Mouse (Mus musculus): ENCODE data around the gene Stra6.

Stra6 gene

GRCm38 (mm10) chr9:58063531-58063930, at the start of gene Stra6:
Stra6 (plus strand) TSS chr9:58063788.
- DNase-seq, result no peak

- no peak for DNase-seq
These were observed 49.0 kb upstream of the Stra6 start for GRCm38 (mm10) chr9:58014393-58015160.

DNA sequence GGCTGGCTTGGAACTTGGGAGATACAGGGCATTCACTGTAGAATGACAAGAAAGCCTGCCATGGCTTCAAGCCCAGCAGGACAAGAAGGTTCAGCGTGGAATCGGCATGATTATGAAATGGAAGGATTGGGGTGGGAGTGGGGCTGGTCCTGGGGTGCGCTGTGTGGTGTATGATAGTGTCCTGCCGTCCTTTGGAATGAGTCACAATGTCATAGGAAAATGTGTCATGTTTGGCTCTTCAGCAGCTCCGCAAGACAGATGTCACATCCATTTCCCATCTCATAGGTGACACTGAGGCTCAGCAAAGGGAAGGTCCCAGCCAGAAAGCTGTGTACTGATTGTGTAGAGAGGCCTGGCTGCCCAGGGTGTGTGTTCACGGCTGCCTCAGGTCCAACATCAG, 47.7 kb upstream of the Stra6 start:
- DNase-seq, result no peak

DNA sequence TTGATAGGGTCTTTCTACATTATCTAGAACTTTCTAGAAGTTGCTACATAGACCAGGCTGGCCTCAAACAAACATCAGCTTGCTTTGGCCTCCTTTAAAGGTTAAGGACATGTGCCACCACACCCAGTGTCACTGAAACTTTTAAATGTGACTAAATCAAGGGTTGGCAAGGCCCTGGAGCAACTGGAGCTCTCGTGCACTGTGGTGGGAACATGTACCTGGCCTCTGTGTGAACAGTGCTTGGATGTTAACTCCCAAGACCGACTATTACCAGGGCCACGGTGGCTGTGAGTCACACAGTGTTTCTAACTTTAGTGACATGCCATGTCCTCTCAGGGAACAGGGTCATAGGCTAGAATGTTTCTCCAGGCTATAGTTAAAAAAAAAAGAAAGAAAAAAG, 46.6 kb upstream of the Stra6 start:
- no peak for DNase-seq

DNA sequence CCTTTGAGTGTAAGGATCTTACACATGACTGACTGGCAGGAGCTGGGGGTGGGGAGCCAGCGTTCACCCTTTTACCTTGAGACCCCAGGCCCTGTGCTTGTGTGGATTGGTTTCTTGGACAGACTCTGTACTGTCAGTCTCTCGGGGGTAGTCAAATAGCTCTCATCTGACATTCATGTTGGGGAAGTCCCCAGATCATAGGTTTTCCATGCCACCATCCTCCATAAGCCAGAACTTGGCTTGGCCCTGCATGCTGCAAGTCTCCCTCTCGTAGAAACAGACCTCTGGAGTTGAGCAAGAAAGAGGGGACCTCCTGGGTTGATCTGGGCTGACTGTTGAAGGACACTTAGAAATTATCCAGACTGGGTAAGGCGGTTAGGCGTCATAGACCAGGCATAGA, 45.2 kb upstream of the Stra6 start:
- DNase-seq, result no peak

GRCm38 (mm10) chr9:58025995-58026394, 37.6 kb upstream of the Stra6 start:
- DNase-seq, result no peak

- no peak for DNase-seq
These were observed 36.0 kb upstream of the Stra6 start for GRCm38 (mm10) chr9:58027426-58028180.

- no peak for DNase-seq
These were observed 34.7 kb upstream of the Stra6 start for GRCm38 (mm10) chr9:58028841-58029240.

- no peak for DNase-seq
These were observed 34.0 kb upstream of the Stra6 start for GRCm38 (mm10) chr9:58029635-58030034.

DNA sequence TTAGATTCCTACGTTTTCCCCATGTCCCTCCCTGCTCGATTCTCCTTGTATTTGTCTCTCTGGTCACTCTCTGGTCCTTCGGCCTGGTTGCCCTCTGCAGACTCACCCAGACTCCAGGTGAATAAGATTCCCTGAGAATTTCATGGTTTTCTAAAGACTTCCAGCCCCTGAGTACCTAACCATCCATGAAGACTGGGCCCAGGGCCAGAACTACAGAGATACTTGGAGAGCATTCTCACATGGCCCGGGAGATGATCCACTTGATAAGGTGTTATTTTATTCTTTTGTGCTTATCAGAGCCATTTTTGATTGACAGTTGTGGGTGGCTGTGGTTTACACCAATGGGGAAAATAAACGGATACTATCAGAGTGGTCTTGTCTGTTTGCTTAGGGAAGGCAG, 31.7 kb upstream of the Stra6 start:
- DNase-seq, result no peak

DNA sequence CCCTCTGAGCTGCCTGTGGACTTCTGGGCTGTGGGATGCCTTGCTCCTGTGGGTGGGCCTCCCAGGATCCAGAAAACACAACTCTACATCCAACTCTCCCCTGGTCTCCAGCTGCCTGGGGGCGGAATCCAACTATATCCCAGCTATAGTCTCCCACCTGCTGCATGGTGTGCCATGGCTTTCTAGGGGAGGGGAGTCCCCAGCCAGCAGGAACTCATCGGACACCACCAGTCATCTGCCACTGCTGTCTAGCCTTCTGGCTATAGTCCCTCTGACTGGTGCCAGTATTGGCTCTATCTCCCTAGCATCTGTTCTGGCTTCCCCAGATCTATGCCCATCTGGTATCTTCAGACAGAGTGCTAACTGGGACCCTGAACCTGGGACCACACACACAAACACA, 28.1 kb upstream of the Stra6 start:
- no peak for DNase-seq

GRCm38 (mm10) chr9:58035951-58036698, 27.5 kb upstream of the Stra6 start:
- DNase-seq, result no peak

- DNase-seq, result no peak
These were observed 26.6 kb upstream of the Stra6 start for GRCm38 (mm10) chr9:58036961-58037360.

- peak; percentile 78 to 81 for DNase-seq
These were observed 25.0 kb upstream of the Stra6 start for GRCm38 (mm10) chr9:58038500-58039168.

- no peak for DNase-seq
These were observed 22.6 kb upstream of the Stra6 start for GRCm38 (mm10) chr9:58040977-58041376.

- DNase-seq, result no peak
These were observed 21.2 kb upstream of the Stra6 start for GRCm38 (mm10) chr9:58042391-58042790.

DNA sequence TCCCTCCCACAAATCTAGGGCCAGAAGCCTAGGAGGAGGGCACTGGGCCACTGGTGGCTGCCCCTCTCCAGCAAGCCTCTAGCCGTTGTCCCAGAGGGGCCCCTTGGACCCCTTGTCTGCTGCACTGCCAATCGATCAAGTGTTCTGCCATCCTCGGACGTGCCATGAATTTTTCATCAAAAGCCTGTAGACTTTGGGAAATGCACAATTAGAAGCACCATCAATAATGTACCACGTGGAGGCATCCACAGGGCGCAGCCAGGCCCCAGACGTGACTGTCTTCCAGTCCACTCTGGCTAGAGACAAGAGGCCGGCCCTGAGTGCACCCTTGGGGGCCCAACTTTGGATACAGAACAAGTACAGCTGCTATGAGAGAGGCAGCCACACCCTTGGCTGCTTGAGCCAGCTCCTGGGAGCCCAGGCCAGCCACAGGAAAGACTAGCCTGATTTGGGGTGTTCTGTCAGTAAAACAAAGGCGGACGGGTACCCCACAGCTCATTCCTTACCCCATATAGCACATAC, 20.0 kb upstream of the Stra6 start:
- no peak for DNase-seq

GRCm38 (mm10) chr9:58044828-58045227, 18.8 kb upstream of the Stra6 start:
- DNase-seq, result no peak

DNA sequence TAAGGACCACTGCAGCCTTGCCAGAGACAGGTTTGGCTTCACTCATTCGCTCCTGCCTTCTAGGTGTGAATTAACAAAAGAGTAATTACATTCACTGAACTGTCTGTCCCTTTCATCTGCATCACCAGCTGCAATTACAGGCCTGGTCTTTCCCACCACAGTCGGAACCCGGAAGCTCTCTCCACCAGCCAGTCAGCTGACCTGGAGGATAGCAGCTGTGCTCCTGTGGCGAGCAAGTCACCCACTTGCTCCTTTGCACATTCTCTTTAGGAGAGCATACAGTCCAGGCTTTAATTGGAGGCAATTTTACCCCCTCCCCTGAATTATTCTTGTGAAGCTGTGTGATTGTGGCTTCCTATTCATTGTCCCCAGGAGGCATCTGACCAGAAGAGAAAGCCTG, 17.9 kb upstream of the Stra6 start:
- DNase-seq, result no peak

DNA sequence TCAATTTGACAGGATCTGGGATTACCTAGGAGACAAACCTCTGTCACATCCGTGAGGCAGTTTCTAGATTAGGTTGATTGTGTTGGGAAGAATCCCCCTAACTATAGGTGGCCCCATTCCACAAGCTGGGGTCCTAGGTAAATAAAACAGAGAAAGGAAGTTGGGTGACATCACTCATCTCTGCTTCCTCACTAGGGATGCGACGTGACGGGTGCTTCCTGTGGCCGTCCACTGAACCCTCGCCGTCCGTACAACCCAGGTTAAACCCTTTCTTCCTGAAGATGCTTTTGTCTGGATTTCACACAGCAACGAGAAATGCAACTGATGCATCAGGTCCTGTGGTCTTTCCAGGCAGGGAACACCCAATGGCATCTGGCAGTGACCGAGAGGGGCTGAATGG, 16.5 kb upstream of the Stra6 start:
- DNase-seq, result peak in 1 of 2 experiments; percentile 13

GRCm38 (mm10) chr9:58048621-58049020, 15.0 kb upstream of the Stra6 start:
- peak; percentile 10 to 17 for DNase-seq

GRCm38 (mm10) chr9:58049186-58049585, 14.4 kb upstream of the Stra6 start:
- DNase-seq, result no peak

- no peak for DNase-seq
These were observed 13.7 kb upstream of the Stra6 start for GRCm38 (mm10) chr9:58049861-58050260.

All from B cell, adult 2 months (primary cell).